ENCODE assay signal across 8 mouse cellular contexts in genomic region chr13:46161261-46162024, GRCm38 (mm10).
DNase-seq lines count a peak whose midpoint lies in the region; ATAC-seq and TF ChIP-seq lines count a peak whose summit lies in the region.

No protein-coding gene starts in this region.

- 27% methylated on average over 13 of the region's 13 CpGs for WGBS in kidney, embryonic 15.5 days
- 27% methylated on average over 13 of the region's 13 CpGs for WGBS in forebrain, embryonic 14.5 days
- WGBS in neural tube, embryonic 12.5 days, result 39% methylated on average over 13 of the region's 13 CpGs

- no peak for DNase-seq in kidney, postnatal 10 days
- peak; percentile 3 for DNase-seq in Patski (ENCODE audit: low read depth, low spot score)
- DNase-seq in forebrain, embryonic 14.5 days (ENCODE audit: low spot score), result peak; percentile 18
- DNase-seq in hindlimb bud, embryonic 11.5 days (ENCODE audit: extremely low spot score, low read depth, low spot score), result peak; percentile 26
- DNase-seq in B cell, adult 2 months, result no peak
- no peak for DNase-seq in left cerebral cortex, adult 11 months (ENCODE audit: low spot score)

- H3K9me3 ChIP-seq in kidney, embryonic 15.5 days (replicated peaks), result no peaks in the 10 kb centered on the region
- H3K9me3 ChIP-seq in forebrain, embryonic 14.5 days (replicated peaks; ENCODE audit: control insufficient read depth, low read length), result no peaks in the 10 kb centered on the region
- no peaks in the 10 kb centered on the region for H3K9me3 ChIP-seq in neural tube, embryonic 12.5 days

- H3K4me1 ChIP-seq in kidney, embryonic 15.5 days, result peaks cover 11% of the 10 kb centered on the region
- peaks cover 9% of the 10 kb centered on the region for H3K4me1 ChIP-seq in forebrain, embryonic 14.5 days (ENCODE audit: control insufficient read depth, insufficient read depth, low read length)
- peaks cover 9% of the 10 kb centered on the region for H3K4me1 ChIP-seq in neural tube, embryonic 12.5 days

- peak overlapping the region; percentile 60 for H3K4me2 ChIP-seq in kidney, embryonic 15.5 days
- peak overlapping the region; percentile 44 for H3K4me2 ChIP-seq in forebrain, embryonic 14.5 days (ENCODE audit: low read length)
- H3K4me2 ChIP-seq in neural tube, embryonic 12.5 days (replicated peaks), result peak overlapping the region; percentile 50

- in situ Hi-C loops in Patski (cut with MboI; ENCODE audit: low pct_unique_long_range_greater_than_20kb), result loop anchor here (5.0 to 10.0 kb wide), 3 partner anchors 184 to 617 kb away; no protein-coding TSS in a partner anchor

- H3K36me3 ChIP-seq in kidney, embryonic 15.5 days, result no peaks in the 10 kb centered on the region
- H3K36me3 ChIP-seq in forebrain, embryonic 14.5 days (ENCODE audit: control insufficient read depth, insufficient read depth, low read length), result no peaks in the 10 kb centered on the region
- no peaks in the 10 kb centered on the region for H3K36me3 ChIP-seq in neural tube, embryonic 12.5 days

- no peak for TF ChIP-seq CTCF in Patski (IDR thresholded peaks at IDR 0.05)

- ATAC-seq in kidney, embryonic 15.5 days (replicated peaks; ENCODE audit: low FRiP score), result peak; percentile 66
- peak; percentile 35 for ATAC-seq in Patski
- peak; percentile 78; the same call in 1 of the 2 replicates for ATAC-seq in forebrain, embryonic 14.5 days
- ATAC-seq in neural tube, embryonic 12.5 days (ENCODE audit: low FRiP score, low read depth), result peak; percentile 68

- CTCF ChIA-PET in Patski (lab: Charles Lee), result interaction anchor here (0.8 to 1.9 kb wide), 20 partner anchors 11 to 622 kb away, joined by 3 to 19 read pairs (median 4); no protein-coding TSS in a partner anchor

- no peaks in the 10 kb centered on the region for H3K27me3 ChIP-seq in kidney, embryonic 15.5 days
- H3K27me3 ChIP-seq in Patski, result no peaks in the 10 kb centered on the region
- no peaks in the 10 kb centered on the region for H3K27me3 ChIP-seq in forebrain, embryonic 14.5 days (replicated peaks; ENCODE audit: control insufficient read depth, insufficient read depth, low read length)
- H3K27me3 ChIP-seq in neural tube, embryonic 12.5 days (replicated peaks), result no peaks in the 10 kb centered on the region

- POLR2A ChIA-PET in Patski (lab: Charles Lee), result interaction anchor here (0.6 to 0.7 kb wide), 3 partner anchors 10 to 621 kb away, joined by 3 read pairs; no protein-coding TSS in a partner anchor

- peak overlapping the region; percentile 34; the same call in 1 of the 2 replicates for H3K9ac ChIP-seq in kidney, embryonic 15.5 days
- peak overlapping the region; percentile 21 for H3K9ac ChIP-seq in forebrain, embryonic 14.5 days (ENCODE audit: low read length)
- no peak overlapping the region for H3K9ac ChIP-seq in neural tube, embryonic 12.5 days

- peak overlapping the region; percentile 38 for H3K27ac ChIP-seq in kidney, embryonic 15.5 days
- no peak overlapping the region; the same call in 1 of the 2 replicates for H3K27ac ChIP-seq in forebrain, embryonic 14.5 days (ENCODE audit: low read depth, low read length)
- H3K27ac ChIP-seq in neural tube, embryonic 12.5 days, result no peak overlapping the region

- peak overlapping the region; percentile 32 for H3K4me3 ChIP-seq in kidney, embryonic 15.5 days (replicated peaks)
- H3K4me3 ChIP-seq in forebrain, embryonic 14.5 days (ENCODE audit: low read depth, low read length), result peak overlapping the region; percentile 3; the same call in 1 of the 2 replicates
- H3K4me3 ChIP-seq in neural tube, embryonic 12.5 days, result no peak overlapping the region

Comparison
In these comparisons a context has a peak if more than half of its experiments do, and no peak if none do; other contexts are left out.
1. DNase-seq: peak in Patski (single experiment), forebrain, embryonic 14.5 days (single experiment) and hindlimb bud, embryonic 11.5 days (single experiment); none in kidney, postnatal 10 days (single experiment), B cell, adult 2 months (0 of 2) and left cerebral cortex, adult 11 months (single experiment).
2. Peak in every context shown above with its lines, with median percentiles within 50 percentile points of each other: ATAC-seq and H3K4me2 ChIP-seq.